Mouse (Mus musculus) NIH3T3 (cell line): ENCODE results near the gene Adssl1.
A peak's percentile ranks its signal among the peaks of the same experiment; 100 is the strongest.

ENCODE experiments used
- DNase-seq: peaks from one replicate; pipeline ENCODE4 v3.0.0-alpha.2; 2012; ENCODE audit warnings: low read depth

Gene Adssl1

DNA sequence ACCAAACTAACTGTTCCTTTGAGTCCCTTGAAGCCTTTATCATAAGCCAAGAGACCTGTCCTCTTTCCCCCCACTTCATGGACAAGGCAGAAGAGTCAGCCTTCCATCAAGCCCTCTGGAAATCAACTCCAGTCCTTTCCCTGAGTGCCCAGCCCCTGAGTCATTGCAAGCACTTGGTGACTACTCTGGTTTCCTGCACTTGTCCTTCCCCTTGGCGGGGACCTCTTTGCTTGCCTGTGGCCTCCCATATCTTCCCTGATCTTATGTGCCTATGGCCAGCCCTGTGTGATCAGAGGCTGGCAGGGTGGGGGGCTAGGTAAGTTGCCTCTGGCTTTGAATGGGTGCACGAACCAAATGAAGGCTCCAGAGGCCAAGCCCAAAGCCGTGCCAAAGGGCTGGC, 2.1 kb downstream of the Adssl1 start:
- peak; percentile 51 for DNase-seq

DNA sequence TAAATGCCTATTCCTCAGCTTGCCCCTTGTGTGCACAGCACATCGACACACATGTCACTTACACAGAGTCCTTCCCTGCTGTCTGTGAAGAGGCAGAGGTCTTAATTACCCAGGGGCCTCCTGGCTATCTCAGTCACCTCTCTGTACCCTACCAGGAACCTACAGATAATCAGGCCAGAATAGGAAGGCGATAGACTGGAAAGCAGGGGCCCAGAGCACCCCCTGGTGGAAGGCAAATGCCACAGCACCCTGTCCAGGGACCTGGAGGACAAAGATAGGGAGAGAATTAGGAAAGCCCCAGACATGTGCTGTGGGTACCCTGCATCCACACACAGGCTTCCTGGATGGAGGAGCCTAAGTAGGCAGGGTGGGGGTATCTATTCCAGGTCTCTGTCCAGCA, 3.9 kb downstream of the Adssl1 start:
- DNase-seq, result peak; percentile 85

DNA sequence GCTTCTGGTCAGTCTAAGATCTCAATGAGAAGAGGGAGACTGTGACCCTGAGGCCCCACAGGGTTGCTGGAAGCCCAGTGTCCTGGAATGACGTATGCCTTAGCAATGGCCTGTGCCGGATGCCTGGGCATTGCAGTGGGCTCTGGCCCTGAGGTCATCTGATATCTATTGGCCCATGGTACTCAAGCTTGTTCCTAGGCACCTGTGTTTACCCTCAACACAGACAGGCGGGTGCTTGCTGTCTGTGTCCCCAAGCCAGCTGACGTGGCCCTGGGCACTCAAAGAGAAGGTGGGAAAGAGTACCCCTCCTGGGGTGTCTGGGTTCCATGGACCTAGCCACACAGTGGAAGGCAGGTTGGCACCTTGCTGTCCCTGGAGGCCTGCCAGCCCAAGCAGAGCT, 5.9 kb downstream of the Adssl1 start:
- no peak for DNase-seq

DNA sequence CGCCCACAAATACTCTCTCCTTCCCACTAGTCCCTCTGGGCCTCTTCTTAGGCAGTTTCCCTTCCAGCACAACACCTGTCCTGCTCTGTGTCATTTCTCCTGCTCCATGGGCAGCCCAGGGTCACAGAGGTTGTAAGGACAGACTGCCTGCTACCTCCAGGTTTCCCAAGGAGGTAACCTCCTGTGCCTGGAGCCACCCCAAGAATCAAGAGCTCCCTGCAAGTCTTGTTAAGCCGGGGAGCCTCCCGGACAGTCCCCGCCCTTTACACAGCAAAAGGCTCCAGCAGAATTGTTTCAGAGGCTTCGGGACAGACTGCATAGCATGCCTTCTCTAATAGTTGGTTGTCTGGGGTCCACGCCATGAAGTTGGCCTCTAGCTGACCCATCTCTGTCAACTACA, 6.6 kb downstream of the Adssl1 start:
- no peak for DNase-seq

DNA sequence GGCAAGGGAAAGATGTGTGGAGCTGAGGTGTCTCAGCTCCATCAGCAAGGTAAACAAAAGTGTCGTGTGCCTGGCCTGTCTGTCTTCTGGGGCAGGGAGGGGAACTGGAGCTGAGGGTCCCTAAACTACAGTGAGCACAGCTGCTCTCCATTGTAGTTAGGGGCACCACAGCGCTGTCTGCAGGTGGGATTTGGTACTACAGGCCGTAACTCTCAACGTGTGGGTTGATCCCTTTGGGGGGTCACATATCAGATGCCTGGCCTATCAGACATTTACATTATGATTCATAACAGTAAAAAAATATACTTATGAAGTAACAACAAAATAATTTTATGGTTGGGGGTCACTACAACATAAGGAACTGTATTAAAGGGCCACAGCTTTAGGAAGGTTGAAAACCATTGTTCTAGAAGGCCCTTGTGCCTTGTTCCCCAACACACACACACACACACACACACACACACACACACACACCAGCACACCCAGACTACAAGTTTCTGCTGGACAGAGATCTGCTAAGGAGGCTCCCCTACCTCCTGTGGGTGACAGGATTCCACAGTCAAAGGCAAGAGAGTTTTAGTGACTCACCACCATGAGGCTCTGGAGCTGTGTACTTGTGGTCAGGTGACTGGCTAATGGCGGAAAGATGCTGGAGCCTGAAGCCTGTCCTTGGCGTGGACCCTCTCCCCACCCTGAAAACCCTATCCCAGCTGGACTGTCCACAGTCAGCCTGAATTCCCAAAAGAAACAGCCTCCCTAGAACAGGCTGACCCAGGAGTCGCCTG, 7.4 kb downstream of the Adssl1 start:
- peak; percentile 77 for DNase-seq

DNA sequence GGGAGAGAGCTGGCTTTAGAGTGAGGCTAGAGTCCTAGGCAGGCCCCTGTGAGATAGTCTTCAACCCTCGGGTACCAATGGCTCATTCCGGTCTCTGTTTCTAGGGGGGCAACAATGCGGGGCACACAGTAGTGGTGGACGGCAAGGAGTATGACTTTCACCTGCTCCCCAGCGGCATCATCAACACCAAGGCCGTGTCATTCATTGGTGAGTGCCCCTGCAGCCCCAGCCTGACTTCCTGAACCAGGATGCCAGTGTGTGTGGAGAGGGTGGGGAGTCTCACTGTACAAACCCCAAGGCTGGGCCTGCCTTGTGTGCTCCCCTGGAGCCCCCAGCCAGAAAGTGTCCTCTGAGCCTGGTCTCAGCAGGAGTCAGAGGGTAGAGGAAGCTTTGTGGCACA, 8.4 kb downstream of the Adssl1 start:
- no peak for DNase-seq

DNA sequence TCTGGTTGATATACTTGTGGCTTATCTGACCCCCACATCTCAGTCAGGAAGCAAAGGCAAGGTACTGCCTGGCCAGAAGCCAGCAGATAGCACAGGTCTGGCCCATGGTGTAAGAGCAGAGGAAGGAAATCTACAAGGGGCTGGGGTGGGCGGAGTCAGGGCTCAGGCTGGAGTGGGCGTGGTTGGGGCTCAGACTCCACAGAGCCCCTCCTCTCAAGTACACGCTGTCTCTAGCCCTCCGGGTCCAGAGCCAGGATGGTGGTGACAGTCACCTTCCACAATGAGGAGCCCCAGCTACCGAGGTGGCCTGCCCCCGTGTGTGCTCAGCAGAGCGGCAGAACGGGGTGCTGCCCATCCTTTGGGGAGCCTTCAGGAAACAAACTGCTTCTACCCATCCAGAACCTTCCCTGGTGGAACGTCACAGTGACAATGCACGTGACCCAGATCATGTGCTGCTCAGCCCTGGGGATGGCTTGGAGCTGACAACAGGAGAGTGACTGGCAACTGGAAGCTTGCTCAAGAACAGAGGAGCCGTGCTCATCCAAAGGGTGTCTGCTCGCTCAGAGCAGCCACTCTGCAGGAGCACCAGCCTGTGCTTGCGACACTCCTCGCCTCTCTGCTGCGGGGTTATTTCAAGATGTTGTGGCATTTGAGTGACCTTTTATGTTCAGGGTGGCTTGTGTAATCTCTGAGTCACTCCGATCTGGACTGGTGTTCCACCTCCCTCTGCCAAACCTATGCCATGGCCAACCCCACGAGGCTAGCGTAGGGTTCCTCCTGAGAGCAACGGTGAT, 9.3 kb downstream of the Adssl1 start:
- peak; percentile 85 for DNase-seq

DNA sequence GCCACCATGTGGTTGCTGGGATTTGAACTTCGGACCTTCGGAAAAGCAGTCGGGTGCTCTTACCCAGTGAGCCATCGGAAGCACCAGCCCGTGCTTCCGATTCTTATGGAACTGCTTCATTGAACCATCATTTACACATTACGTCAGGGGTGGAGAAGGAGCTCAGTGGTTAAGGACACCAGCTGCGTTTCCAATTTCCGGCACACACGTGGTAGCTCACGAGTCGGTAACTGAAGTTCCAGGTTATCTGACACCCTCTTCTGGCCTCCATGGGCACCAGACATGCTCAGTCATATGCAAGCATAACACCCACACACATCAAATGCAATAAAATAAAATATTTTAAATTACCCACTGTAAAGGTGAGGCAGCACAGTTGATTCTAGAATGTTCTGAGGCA, 10.2 kb downstream of the Adssl1 start:
- DNase-seq, result no peak

DNA sequence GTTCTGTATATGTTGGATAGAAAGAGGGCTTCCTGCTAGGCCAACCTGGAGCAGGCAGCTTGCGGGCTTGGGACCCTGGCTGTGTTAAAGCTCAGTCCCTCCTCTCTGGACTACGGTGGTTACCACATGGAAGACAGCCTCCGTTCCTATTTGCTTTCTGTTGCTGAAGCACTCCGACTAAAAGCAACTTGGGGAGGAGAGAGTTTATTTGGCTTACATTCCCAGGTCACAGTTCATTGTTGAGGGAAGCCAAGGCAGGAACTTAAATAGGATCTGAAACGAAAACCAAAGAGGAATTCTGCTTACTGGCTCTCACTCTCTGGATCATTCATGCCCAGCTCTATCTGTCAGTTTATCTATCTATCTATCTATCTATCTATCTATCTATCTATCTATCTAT, 11.0 kb downstream of the Adssl1 start:
- no peak for DNase-seq

DNA sequence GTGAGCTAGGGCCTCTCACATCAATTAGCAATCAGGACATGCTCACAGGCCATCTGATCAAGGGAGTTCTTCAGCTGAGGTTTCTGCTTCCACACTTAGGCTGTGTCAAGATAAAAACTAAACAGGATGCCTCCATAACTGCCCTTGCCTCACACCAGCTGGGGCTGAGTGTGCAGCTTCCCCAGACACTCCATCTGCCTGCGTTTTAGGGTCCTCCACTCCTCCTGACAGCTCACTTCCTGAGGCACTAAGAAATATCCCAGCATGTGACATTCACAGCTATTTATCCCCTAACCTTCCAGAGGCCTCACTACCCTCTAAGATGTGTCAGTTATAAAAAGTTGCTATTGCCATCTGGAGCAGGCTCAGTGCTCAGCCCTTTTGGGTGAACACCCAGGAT, 11.6 kb downstream of the Adssl1 start:
- no peak for DNase-seq

DNA sequence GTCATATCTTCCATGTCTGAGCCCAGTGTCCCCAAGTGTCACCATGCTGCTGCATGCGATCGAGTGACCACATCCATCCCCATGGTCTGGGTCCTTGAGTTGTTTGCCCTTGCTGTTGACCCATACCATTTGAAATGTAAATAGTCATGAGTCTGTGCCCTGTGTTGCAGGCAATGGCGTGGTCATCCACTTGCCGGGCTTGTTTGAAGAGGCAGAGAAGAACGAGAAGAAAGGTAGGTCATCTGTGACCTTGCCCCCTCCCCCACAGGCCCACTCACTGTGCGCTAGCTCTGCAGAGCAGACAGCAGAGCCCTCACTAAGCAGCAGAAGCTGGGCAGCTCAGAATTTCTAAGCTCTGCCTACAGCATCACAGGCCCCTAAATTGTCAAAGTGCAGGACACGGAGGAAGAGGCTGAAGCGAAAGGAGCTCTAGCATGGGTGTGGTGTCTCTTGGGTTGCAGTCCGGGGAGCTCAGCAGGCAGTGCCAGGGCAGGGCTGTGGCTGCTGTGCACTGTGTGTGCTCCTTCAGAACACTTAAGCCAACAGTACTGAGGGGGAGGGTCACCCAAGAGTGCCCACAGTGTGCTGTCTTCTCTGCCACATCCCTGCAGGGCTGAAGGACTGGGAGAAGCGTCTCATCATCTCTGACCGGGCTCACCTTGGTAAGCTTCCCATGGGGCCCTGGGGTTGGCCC, 12.4 kb downstream of the Adssl1 start:
- DNase-seq, result no peak

DNA sequence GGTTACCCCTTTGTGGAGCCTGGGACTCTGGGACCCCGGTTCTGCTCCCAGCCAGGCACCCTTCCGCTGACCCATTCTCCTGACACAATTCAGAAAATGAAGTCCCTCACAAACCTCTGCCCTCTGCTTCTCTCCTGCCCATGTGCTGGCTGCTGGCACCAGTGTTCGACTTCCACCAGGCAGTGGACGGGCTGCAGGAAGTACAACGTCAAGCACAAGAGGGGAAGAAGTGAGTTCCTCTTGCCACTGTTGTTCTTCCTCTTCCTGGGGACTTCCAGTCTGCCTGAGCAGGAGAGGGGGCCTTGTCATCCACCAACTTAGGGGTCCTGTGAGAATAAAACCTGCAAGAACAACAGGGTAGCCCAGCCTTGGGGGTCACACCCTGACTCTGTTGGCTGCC, 13.1 kb downstream of the Adssl1 start:
- DNase-seq, result no peak

DNA sequence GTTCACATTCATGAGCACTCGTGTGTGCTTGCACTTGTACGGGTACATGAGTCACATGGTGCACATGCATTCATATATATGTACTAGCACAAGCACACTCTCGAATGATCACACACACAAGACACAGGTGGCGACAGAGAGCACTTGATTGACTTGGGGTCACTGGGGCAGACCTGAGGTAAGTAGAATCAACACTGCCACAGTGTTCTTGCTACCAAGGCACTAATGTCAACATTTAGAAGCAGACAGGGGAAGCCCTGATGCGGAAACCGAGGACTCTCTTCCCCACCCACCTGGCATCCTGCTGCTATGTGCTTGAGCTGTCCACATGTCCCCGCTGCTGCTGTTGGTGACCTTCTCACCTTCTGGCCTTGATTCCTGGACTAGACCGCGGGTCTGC, 13.8 kb downstream of the Adssl1 start:
- no peak for DNase-seq

DNA sequence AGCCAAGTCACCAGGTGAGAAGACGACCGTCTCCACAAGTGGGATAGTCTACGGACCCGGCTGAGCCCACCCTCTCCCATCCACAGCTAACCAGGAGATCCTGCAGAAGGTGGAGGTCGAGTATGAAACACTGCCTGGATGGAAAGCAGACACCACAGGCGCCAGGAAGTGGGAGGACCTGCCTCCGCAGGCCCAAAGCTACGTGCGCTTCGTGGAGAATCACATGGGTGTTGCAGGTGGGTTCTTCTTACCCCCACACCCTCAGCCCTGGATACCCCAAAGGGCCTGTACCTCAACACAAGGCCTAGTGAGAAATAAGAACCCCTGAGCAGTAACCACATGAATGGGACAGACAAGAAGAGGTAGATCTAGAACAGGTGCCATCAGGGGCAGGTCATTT, 19.7 kb downstream of the Adssl1 start:
- DNase-seq, result no peak

DNA sequence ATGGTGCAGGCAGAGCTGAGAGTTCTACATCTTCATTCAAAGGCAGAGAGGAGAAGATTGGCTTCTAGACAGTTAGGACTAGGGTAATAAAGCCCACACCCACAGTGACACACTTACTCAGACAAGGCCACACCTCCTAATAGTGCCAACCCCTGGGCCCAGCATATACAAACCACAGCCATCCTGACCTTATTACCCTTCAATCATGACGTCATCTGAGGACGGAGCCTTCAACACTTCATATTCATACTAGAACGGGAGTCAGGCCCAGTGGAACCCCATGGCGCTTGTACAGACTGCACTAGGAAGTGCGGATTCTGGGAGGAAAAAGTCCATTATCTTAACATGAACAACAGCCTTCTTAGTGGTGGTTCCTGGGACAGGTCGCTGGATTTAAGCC, 23.3 kb downstream of the Adssl1 start:
- DNase-seq, result no peak

DNA sequence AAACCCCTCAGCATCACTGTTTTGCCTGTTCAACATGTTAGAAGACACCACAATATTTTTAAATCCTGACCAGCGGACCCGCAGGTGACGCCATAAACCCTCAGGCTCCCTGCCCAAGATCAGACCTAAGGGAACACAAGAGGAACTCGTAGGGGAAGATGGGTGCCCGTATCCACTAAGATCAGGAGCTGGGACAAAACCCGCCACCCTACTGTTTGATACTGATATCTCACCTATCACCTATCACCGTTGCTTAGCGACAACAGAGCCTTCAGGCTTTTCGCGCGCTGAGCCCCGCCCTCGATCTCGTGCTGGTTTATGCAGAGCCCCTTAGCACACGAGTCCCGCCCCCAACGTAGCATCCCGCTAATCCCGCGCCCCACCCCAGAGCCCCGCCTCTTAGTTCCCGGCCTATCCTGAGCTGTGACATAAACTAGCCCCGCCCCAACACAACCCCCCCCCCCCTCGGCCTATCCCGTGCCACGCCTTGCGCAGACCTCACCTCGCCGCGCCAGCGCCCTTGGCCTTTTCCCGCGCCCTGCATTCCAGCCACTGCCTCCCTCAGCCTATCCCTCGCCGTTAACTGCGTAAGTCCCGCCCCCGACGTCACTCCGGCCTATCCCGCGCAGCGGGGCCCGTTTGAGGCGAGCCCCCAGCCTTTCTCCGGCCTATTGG, 24.5 kb downstream of the Adssl1 start, which contains the start of gene Siva1:
Gene Siva1 (plus strand): TSS at position 500 of the 675 bp plus-strand sequence.
- peak; percentile 99 for DNase-seq

DNA sequence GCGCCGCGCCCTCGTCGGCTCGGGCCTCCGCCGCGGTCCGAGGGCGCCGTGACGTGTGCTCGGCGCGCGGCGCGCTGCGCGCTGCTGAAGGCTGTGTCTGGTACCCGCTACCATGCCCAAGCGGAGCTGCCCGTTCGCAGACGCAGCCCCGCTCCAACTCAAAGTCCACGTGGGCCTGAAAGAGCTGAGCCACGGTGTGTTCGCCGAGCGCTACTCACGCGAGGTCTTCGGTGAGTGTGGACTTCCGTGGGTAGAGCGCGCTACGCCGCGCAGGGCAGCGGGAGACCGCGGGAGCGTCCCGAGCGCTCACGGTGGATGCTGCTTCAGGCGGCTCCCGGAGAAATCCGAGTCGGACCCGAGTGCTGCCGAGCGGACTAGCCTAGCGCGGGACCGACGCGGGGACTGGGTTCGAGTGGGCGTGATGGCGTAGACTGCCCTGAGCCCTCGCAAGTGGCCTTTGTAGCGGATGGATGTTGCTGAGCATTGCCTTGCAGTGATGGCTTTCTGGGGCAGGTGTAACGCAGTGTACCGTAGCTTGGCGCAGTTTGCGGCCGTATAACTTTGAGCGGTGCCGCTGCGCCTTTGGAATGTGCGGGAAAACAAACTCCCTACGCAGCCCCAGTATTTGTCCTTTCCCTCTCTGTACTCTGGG, 25.1 kb downstream of the Adssl1 start:
- DNase-seq, result peak; percentile 23

DNA sequence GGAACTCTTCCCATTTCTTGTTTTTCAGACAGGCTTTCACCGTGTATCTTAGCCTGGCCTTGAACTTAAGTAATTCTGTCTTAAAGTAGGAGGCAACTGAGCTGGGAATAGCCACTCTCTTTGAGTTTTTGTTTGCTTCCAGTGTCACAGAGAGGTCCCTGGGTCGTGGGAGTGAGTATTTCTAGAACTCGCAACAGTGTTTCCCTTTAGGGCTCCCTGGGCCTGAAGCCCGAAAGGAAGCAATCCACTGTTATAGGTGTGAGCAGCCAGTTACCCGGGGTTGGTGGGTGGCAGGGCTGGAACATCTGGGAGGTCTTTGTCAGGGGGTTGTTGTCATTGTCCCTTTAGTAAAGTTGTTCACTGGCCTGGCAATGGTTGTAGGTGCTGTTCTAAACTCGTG, 26.3 kb downstream of the Adssl1 start:
- no peak for DNase-seq

DNA sequence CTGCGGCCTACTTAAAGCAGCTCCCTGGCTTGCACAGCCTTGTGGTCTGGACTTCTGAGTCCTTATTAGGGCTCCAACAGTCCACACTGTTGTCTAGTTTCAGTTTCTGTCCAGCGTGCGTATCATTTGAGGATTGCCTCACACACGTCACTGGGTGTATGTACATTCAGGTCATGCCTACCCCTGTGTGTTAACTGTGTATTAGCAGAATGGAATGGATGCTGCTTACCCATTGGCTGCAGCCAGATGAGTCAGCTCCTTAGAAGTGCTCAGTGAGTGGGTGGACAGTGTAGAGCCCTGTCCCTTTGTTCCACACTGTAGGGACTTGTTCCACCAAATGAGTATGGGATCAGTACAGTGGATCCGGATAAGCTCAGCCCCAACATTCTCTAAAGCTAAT, 28.2 kb downstream of the Adssl1 start:
- peak; percentile 66 for DNase-seq

DNA sequence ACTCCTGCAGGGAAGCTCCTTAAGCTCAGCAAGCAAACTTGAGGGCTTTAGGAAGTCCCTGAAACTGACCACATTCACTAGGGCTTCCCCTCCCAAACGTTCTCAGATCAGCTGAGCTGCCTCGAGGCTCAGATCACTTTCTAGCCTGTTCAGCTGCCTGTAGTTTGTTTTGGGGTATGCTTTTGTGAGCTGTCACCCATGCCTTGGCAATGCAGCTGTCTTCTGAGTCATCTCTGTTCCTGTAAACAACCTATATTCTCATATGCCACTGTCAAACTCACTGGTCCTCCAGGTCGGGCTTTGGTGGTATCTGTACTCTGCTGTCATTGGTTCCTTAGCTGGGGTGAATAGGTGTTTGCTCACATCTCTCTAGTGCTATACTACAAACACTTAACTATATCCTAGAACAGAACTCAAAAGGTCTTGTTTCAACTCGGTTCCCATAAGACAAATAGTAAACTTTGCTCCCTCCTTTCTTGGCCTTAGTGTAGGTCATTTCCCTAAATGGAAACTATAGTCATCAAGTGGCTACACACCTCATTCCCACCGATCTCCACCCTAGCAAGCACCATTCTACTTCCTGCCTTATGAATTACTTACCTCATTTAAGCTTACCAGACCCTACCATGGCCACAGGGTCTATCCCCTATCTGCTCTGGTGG, 32.1 kb downstream of the Adssl1 start:
- no peak for DNase-seq

DNA sequence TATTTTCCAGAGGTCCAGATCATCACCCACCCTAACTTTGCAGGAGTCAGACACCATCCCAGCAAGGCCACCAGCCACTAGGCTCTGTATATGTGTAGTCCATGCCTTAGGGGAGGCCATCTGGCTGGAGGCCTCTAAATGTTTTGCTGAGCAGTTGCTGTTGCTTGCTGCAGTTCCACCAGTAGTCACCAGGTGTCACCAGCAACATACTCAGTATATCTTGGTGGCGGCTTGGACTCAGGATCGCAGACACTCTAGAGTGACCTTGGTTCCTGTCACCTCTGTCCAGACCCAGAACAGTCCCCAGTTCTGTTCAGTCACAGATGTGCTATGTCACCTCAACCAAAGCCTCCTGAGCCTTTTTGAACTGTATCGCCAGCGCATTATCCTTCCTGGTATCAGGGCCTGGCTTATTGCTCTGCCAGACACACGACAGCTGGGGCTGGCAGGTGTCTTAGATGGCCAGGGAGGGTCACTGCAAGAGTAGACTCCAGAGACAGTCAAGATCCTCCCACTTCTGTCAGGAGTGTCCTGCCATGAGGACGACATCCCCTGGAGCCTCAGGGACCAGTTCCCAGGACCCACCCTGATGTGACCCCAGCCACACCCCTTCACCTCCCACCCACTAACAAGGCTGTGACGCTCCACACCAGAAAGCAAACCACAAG, 33.4 kb downstream of the Adssl1 start:
- DNase-seq, result peak; percentile 90
